Mouse (Mus musculus): ENCODE results near the gene Vps53.

- TF ChIP-seq CTCF (IDR thresholded peaks at IDR 0.05; ENCODE audit: borderline replicate concordance, insufficient read depth, low read length) (no peak), POLR2A (IDR thresholded peaks at IDR 0.05; ENCODE audit: low read depth, low read length) (no peak)
These were observed 26.1 kb downstream of the Vps53 start for GRCm38 (mm10) chr11:76153236-76153951.
